Mouse (Mus musculus): ENCODE measurements around the gene Rbfox3. TPM values are rescaled to one million over a fixed set of nuclear protein-coding genes. Genes with fewer than 3 reads are reported as not detected.

The Rbfox3 gene
- total RNA-seq, 2 experiments from 2014 or later: 0.09 to 0.12 TPM

- no peak for DNase-seq
These were observed 365.1 kb downstream of the Rbfox3 start for GRCm38 (mm10) chr11:118546269-118546668.

DNA sequence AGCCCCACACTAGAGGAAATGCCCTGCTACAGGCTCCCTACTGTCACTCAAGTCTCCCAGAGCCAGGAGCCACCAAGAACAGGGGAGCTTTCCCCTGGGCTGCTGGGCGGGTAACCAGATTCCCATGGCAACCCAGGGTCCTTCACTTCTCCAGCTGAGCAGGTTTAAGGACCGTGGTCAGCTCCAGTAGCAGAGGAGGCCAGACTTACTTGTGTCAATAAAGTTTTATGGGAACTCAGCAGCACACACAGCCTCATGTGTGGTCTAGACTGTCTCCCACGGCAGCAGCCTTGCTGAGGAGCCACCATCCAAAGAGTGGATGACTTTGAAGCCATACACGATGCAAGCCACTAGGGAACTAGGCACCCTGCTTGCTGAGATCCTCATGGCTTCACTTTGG, 365.7 kb downstream of the Rbfox3 start:
- no peak for DNase-seq

DNA sequence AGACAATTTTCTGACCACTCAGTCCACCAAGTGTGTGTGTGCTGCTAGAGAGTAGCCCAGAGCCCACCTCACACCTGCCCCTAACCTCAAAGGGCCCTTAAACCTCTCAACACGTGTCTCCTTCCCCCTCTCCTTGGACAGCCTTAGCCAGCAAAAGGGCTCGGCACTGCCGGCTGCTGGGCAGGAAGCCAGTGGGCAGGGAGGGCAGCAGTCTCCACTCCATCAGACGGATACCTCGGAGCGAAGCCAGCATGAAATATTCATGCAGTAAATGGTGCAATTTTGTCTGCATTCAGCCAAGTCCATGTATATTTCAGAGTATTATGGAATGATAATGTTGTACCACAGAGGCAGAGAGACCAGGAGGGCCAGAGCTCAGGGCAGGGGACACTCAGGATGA, 366.8 kb downstream of the Rbfox3 start:
- DNase-seq: no peak

DNA sequence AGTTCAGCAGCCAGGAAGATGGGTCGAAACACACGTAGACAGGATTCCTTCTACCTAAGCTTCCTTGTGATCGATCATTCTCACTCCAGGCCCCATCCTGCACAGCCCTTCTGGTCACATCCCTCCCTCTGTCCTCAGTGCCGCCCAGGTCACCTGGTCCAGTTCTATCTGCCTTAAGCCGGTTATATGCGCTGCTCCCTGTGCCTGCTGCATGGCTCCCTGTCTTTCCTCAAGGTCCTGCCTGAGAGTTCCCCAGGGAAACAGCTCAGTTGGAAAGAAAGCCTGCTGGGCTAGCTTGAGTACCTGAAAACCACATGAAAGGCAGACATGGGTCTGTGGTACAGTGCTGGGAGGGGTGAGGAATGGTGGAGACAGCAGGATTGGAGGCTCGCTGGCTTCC, 368.5 kb downstream of the Rbfox3 start:
- no peak for DNase-seq

- DNase-seq: no peak
These were observed 370.9 kb downstream of the Rbfox3 start for GRCm38 (mm10) chr11:118540411-118541026.

GRCm38 (mm10) chr11:118538008-118538407, 373.4 kb downstream of the Rbfox3 start:
- no peak for DNase-seq

DNA sequence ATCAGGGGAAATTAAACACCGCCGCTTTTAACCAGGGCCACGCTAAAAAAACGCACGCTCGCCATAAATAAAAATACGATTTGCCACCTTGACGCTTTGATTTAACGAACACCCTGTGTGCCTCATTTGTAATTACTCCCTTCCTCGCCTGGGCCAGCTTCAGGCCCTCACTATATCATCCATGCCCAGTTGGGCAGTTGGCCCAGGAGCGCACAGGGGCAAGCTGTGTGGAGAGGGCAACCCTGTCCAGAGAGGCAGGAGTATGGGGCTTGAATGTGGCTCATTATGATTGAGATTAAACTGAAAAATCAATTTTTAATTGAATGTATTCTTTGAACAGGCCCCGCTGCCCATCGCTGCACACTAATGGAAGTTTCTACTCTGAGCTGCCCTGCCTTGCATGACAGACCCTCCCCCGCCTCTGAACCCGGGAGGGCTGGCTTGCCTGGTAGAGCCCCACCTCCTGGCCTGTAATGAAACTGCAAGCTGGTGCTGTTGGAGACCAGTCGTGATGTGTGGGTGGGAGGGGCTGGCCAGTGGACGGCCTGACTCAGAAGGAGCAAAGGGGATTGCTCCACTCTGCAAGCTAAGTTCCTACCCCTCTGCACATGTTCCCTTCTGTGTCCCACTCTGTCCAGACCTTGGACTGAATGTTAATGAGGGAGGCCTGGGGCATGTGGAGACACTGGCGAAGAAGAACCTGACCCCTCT, 376.9 kb downstream of the Rbfox3 start:
- DNase-seq: peak; percentile 60

GRCm38 (mm10) chr11:118530313-118530712, 381.1 kb downstream of the Rbfox3 start:
- DNase-seq: no peak

- DNase-seq: no peak
These were observed 382.6 kb downstream of the Rbfox3 start for GRCm38 (mm10) chr11:118528761-118529160.

DNA sequence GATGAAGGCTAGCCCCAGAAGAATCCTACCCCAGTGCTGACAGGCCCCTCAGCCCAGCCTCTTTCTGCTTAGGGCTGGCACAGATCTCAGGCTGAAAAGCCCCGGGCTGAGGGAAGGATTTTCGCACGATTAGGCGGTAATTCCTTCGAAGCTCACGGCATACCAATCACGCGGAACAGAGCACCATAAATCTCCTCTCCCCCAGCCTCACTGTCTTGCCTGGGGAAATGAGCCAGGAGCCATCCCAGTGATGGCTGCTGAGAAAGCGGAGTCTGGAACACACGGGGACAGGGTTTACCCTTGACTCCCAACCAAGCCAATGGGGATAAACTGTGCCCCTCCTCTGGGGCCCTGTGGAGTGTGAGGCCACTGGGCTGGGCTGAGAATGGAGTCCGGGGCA, 386.3 kb downstream of the Rbfox3 start:
- no peak for DNase-seq

DNA sequence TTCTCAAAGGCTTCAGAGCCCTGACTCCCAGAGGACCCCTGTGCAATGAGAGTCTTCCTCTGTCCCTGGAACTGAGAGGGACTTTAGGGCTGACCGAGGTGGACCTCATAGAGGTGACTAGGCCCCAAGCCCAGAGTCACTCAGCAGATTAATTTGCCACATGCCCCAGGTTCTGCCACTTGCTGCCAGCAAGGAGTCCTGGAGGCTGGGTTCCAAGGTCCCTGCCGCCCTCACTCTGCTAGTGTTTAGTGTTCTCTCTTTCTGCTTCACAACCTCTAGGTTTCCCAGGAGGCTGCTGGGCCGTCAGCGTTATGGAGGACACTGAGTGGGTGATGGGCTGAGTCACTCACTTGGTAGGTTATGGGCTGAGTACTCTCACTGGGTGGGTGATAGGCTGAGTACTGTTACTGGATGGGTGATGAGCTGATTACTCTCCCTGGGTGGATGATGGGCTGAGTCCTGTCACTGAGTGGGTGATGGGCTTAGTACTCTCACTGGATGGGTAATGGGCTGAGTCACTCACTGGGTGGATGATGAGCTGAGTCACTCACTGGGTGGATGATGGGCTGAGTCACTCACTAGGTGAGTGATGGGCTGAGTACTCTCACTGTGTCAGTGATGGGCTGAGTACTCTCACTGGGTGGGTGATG, 387.8 kb downstream of the Rbfox3 start:
- no peak for DNase-seq

DNA sequence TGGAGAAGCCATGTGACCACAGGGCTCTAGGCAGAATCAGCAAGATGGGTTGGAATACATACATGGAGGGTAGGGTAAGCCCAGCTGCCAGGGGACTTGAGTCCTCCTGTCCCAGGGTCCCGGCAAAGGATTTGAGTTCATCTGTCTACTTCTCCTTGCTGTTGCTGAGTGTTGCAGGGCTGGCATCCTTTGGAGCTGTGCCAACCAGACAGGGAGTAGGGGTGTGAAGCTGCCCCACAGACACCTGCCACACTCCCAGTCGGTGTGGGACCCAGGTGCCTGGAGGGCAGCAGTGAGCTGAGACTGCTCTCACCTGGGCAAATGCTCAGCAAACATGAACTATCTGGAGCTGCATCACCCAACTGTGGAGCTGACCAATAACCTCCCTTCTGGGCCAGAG, 390.5 kb downstream of the Rbfox3 start:
- no peak for DNase-seq

- no peak for DNase-seq
These were observed 391.1 kb downstream of the Rbfox3 start for GRCm38 (mm10) chr11:118520251-118520650.

DNA sequence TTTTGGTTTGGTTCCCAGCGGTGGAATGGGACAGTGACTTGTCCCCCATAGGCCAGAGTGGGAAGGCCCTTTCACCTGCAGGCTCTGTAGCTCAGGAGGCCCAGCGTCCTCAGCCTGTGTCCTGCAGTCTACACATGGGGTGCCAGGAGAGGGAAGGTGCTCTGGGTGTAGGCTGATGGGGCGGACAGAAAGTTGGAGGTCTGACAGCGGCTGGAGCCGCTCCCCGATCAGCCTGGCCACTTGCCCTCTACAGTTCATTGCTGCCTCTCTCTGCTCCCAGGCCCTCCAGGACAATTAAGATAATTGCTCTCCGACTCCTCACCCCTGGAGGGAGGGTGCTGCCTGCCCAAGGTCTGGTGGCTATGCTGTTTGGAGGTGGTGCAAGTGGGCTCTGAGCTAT, 392.7 kb downstream of the Rbfox3 start:
- peak; percentile 82 for DNase-seq

- DNase-seq: no peak
These were observed 393.5 kb downstream of the Rbfox3 start for GRCm38 (mm10) chr11:118517924-118518323.

DNA sequence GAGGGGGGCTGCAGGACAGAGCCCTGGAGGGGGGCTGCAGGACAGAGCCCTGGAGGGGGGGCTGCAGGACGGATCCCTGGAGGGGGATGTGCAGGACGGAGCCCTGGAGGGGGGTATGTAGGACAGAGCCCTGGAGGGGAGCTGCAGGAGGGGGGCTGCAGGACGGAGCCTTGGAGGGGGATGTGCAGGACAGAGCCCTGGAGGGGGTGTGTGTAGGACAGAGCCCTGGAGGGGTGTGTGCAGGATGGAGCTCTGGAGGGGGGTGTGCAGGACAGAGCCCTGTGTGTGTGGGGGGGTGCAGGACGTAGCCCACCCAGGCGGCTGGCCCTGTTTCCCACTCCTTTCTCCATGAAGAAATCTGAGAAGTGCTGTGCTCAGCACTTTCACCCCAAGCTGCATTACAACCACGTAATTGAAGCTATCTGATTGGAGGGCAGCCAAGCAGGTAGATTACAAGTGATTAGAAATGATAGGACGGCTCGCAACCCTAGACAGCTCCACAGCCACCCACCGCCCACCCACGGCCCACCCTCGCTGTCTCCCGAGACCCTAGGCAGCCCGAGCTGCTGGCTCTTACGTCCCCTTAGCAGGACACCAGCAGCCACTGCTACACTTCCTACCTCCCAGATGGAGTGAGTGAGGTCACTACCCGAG, 399.0 kb downstream of the Rbfox3 start:
- no peak for DNase-seq

DNA sequence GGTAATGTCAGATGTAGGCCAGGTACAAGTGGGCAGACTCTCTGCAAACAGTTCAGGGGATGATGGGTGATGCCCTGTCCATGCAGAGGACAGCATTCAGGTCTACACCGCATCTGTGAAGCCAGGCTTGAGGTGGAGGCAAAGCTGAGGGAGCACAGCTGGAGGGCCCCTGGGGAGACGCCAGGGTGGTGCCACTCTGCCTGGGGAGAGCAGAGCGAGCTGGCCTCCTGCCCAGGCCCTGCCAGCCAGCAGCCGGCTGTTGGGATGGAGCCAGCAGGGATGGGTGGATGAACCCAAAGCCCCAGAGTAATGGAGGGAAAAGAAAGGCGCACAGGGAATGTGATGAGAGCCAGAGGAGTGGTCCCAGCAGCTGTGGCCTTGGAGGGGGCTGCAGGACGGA, 399.5 kb downstream of the Rbfox3 start:
- DNase-seq: peak; percentile 73

- no peak for DNase-seq
These were observed 403.1 kb downstream of the Rbfox3 start for GRCm38 (mm10) chr11:118508341-118508740.

DNA sequence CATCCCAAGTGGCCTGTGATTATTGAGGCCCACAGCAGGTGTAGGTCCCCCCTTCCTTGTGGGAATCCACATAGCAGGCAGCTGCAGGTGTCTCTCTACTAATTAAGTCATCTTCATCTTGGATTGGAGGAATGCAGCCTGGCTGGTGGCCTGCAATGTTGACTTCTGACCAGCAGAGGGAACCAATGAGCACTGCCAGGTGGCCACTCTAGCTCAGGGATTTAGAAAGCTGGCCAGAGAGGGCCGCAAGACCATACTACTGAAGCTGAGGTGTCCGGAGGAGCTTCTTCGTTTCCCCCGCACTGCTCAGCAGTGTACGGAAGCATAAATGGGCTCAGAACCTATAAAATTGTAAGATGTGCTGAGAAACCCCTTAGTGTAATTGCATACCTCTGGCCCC, 403.5 kb downstream of the Rbfox3 start:
- DNase-seq: peak; percentile 86

DNA sequence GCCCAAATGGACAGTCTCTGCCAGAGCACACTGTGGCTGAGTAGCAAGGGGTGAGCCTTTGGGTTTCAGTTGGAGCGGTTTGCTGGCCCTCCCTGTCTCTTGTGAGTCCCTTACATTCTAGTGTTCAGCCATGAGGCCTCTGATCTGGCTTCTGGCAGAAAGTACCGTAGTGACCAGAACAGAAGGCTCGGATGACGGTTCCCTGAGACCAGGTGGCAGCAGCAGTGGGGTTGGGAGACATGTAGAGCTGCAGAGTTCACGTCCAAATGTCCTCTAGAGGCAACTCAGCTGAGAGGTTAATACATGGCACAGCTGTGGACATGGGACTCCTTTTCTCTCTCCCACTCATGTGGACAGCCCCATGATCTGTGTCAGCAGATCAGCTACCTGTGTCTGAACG, 404.3 kb downstream of the Rbfox3 start:
- no peak for DNase-seq

DNA sequence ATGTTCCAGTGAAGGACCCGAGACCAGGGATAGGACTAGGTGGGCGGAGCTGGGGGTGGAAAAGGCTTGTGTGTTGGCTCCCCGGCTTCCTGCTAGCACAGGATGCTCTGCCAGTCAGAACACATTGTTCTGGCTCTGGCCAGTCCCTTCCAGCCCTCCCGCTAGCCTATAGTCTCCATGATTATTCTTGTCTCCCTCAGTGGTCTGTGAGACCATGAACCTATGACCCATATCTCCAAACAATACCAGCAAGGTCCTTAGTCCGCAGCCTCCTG, 407.3 kb downstream of the Rbfox3 start:
- DNase-seq: no peak

GRCm38 (mm10) chr11:118503418-118504179, 407.8 kb downstream of the Rbfox3 start:
- DNase-seq: no peak

- DNase-seq: no peak
These were observed 408.4 kb downstream of the Rbfox3 start for GRCm38 (mm10) chr11:118502990-118503389.
